Mouse (Mus musculus): ENCODE results near the gene Tmem178. TPM values are rescaled to one million over a fixed set of nuclear protein-coding genes. Genes with fewer than 3 reads are reported as not detected.

Tmem178 gene
- polyA plus RNA-seq, 1 experiment from 2014 or later: 7.0 TPM

DNA sequence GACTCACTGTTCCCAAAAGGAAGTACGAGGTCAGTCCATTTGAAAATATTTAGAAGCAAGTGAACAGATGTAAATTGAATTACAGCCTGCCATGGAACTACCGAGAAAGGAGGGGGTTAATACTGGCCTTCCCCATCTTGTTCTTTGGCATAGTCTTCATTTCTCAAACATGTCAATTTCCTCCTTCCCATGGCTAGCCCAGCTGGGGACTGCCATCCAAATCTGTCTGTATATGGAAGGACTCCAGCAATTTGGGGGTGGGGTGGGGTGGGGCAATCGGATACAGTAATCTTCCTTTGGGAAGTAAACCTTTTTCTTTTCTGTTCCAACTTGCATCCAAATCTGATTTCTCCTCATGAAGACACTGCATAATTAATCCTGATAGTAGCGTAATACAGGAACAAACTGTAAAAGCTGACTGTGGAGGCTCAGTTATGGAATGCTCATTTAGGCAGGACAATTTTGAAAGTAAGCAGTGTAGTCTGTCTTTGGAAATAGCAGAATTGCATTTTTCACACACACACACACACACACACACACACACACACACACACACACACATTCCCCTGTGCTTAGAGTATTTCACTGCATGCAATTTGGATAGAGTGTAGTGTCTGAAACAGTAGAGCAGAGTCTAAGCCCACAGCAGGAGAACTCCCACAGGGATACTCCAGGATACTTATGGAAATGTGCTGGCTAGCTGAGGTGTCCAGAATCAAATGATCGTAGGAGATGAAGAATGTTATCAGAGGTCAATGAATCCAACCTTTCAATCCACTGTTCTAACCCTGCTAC is 1.9 kb downstream of the Tmem178 start:
- Histone ChIP-seq H3K9ac (no peak overlapping the region), H3K4me3 (no peak overlapping the region), H3K4me2 (no peak overlapping the region), H3K27me3 (peaks cover 23% of the 10 kb centered on the region), H3K9me3 (no peaks in the 10 kb centered on the region), H3K36me3 (no peaks in the 10 kb centered on the region), H3K27ac (no peak overlapping the region), H3K4me1 (peaks cover 4% of the 10 kb centered on the region; the same call in 1 of the 2 replicates)
- WGBS: 68% methylated on average over 5 of the region's 5 CpGs
- ATAC-seq (ENCODE audit: insufficient number of reproducible peaks, low FRiP score, low TSS enrichment, low read depth): no peak

DNA sequence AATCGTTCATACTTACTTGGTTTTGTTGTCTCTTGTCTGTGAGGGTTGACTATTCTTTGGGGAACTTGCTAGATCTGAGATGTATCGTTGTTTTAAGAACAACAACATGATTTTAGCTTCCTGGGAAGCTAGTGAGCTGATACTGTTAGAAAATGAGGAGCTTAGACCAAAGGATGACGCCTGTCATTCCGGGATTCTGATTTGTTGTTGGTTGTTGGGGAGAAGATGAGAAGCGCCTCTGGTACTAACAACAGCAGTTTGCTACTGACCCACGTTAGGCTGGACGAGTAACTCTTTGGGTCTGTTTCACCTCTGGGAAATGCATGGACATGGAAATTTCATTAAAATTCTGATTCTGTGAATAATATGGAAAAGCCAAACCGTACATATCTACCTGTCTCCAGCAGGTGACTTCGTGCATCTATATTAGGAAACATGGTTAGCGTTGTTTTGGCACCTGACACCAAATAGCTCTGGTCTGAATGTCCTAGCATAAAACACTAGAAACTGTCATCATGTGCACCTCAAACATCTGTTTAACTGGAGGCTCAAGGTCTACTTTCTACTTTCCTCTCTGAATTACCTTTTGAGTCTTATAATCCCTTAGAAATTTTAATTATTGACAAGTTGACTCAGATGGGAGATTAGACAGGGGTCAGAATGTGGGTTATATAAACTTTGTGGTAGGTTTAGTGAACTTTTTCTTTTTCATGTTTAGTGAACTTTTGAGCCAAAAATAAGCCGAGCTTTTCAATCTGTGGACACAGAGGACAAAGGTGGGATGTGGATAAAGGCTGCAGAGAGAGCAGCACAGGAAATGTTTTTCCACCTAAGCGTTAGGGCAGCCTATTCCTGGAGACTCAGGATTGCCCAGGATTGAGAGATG is 2.9 kb downstream of the Tmem178 start:
- Histone ChIP-seq H3K4me2 (no peak overlapping the region), H3K27ac (no peak overlapping the region), H3K27me3 (peaks cover 23% of the 10 kb centered on the region), H3K36me3 (no peaks in the 10 kb centered on the region), H3K4me1 (peaks cover 4% of the 10 kb centered on the region; the same call in 1 of the 2 replicates), H3K9me3 (no peaks in the 10 kb centered on the region), H3K9ac (no peak overlapping the region), H3K4me3 (no peak overlapping the region)
- no peak for ATAC-seq (ENCODE audit: insufficient number of reproducible peaks, low FRiP score, low TSS enrichment, low read depth)
- 75% methylated on average over 12 of the region's 12 CpGs for WGBS

DNA sequence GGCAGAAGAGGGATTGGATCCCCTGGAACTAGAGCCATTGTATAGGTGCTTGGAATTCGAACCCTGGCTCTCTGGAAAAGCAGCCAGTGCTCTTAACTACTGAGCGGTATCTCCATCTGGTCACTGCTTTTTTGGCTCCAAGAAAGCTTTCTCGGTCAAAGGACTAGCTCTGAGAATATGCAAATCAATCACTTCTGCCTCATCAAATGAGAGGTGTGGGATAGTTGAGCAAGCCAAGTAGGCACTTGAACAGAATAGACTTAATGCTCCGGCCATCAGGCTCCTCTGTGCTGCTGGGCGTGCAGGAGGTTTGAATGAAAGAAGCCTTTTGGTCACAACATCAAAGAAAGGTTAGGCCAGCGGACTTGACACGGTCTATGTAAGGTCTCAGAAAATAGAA is 5.0 kb downstream of the Tmem178 start:
- Histone ChIP-seq H3K9ac (no peak overlapping the region), H3K4me1 (peaks cover 7% of the 10 kb centered on the region; the same call in 1 of the 2 replicates), H3K4me3 (no peak overlapping the region), H3K27me3 (peaks cover 6% of the 10 kb centered on the region; the same call in 1 of the 2 replicates), H3K9me3 (no peaks in the 10 kb centered on the region), H3K27ac (no peak overlapping the region), H3K4me2 (no peak overlapping the region), H3K36me3 (no peaks in the 10 kb centered on the region)
- ATAC-seq (ENCODE audit: insufficient number of reproducible peaks, low FRiP score, low TSS enrichment, low read depth): no peak
- WGBS: 88% methylated on average over 7 of the region's 7 CpGs

DNA sequence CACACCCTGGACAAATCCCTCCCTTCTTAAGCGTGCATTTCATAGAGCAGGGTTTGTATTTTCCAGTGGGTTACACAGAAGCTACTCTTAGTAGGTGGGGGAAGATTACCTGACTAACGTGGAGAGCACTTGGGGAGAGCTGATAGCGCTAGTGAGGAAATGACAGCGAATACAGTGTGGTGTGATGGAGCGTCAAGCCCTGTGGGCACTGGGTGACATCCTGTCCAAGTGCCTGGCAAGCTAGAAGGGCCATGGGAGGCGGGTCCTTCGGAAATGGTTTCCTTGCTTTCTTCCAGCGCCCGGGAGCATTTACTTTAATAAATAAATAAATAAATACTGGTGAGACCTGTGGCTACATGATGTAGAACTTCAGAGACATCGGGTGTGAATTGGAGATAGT is 5.5 kb downstream of the Tmem178 start:
- H3K27ac ChIP-seq: no peak overlapping the region
- no peaks in the 10 kb centered on the region for H3K9me3 ChIP-seq
- H3K4me2 ChIP-seq: no peak overlapping the region
- H3K9ac ChIP-seq: no peak overlapping the region
- peaks cover 4% of the 10 kb centered on the region; the same call in 1 of the 2 replicates for H3K4me1 ChIP-seq
- ATAC-seq (ENCODE audit: insufficient number of reproducible peaks, low FRiP score, low TSS enrichment, low read depth): no peak
- 85% methylated on average over 10 of the region's 10 CpGs for WGBS
- no peaks in the 10 kb centered on the region for H3K36me3 ChIP-seq
- peaks cover 1% of the 10 kb centered on the region; the same call in 1 of the 2 replicates for H3K27me3 ChIP-seq
- no peak overlapping the region for H3K4me3 ChIP-seq

DNA sequence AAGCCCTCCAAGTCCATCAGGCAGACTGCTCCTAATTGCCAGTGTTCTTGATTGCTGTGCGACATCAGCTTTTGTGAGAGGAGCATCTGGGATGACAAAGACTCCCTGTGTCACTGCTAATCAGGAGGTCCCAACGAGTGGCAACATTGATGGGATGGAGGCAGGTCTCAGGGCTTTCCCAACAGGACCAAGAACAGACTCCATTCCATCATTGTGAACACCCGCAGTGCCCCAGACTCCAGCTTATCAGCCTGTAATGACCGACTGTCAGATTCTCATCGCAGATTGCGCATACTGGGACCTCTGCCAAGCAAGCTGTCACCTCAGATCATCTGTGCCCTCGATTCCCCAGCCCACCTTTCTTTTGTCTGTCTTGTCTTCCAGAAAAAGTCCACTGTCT is 7.9 kb downstream of the Tmem178 start:
- Histone ChIP-seq H3K4me1 (0 out of 2 replicates have a peak, but pooled peaks cover 3% of the 10 kb centered on the region), H3K9ac (no peak overlapping the region)
- 72% methylated on average over 7 of the region's 7 CpGs for WGBS

DNA sequence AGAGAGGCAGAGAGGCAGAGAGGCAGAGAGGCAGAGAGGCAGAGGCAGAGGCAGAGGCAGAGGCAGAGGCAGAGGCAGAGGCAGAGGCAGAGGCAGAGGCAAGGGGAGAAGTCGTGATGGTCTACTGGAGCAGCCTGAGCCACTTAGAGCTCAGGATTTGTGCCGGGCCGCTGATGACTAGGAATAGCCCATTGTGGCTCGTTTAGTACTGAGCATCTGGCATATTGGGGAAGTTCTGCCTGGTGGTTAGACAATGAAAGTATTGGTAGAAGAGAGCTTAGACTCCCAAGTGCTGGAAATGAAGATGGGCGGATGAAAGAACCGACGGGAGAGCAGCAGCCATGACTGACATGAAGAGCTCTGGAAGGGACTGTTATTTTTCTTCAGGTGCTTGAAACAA is 11.0 kb downstream of the Tmem178 start:
- Histone ChIP-seq H3K4me1 (0 out of 2 replicates have a peak, but pooled peaks cover 3% of the 10 kb centered on the region), H3K9ac (no peak overlapping the region), H3K9me3 (no peaks in the 10 kb centered on the region), H3K27ac (no peak overlapping the region), H3K4me2 (no peak overlapping the region), H3K27me3 (no peaks in the 10 kb centered on the region), H3K4me3 (no peak overlapping the region), H3K36me3 (no peaks in the 10 kb centered on the region)
- no peak for ATAC-seq (ENCODE audit: insufficient number of reproducible peaks, low FRiP score, low TSS enrichment, low read depth)
- WGBS: 64% methylated on average over 7 of the region's 7 CpGs

More for the DNA sequence above, 7.9 kb downstream of the Tmem178 start:
- H3K27me3 ChIP-seq: no peaks in the 10 kb centered on the region
- H3K27ac ChIP-seq: no peak overlapping the region
- no peak overlapping the region for H3K4me3 ChIP-seq
- no peak for ATAC-seq (ENCODE audit: insufficient number of reproducible peaks, low FRiP score, low TSS enrichment, low read depth)
- H3K36me3 ChIP-seq: no peaks in the 10 kb centered on the region
- H3K4me2 ChIP-seq: no peak overlapping the region
- no peaks in the 10 kb centered on the region for H3K9me3 ChIP-seq

DNA sequence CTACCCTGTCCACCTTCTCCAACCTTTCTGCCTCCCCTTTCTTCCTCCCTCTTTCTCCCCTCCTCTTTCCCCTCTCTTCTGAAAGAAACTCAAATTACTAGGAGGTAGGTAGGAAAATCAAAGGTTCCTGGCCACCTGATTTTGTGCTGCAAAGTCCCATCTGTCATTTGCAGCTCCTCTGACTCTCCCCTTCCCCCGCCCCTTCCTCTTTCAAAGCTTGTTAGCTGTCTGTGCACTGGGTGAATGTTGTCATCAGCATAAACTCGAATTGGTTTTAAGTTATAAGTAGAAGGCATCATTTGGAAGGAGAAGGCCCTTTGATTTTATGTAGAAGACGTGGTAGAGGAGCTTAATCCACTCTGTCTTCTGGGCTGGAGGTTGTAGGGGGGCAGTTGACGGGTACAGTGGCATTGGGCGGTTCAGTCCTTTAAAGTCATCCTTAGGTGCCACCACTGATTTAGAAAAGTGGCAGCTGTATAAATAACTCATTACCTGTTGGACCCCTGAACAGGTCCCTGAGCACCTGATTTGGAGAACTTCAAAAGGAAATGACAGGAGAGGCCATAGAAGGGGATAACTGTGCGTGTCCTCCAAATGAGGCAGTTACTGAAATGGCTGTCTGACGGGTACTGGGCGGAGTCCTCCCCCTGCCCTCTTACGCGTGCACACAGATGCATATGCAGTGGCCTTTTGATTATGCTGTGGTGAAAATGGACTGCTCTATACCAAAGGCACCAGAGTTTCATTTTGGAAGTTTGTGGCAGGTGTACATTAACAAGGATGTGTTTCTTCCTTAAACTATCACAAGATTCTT is 11.8 kb downstream of the Tmem178 start:
- Histone ChIP-seq H3K27me3 (no peaks in the 10 kb centered on the region), H3K9me3 (no peaks in the 10 kb centered on the region), H3K9ac (no peak overlapping the region), H3K4me2 (no peak overlapping the region), H3K36me3 (no peaks in the 10 kb centered on the region), H3K4me3 (no peak overlapping the region), H3K4me1 (0 out of 2 replicates have a peak, but pooled peaks cover 3% of the 10 kb centered on the region), H3K27ac (no peak overlapping the region)
- ATAC-seq (ENCODE audit: insufficient number of reproducible peaks, low FRiP score, low TSS enrichment, low read depth): no peak
- WGBS: 77% methylated on average over 10 of the region's 10 CpGs

DNA sequence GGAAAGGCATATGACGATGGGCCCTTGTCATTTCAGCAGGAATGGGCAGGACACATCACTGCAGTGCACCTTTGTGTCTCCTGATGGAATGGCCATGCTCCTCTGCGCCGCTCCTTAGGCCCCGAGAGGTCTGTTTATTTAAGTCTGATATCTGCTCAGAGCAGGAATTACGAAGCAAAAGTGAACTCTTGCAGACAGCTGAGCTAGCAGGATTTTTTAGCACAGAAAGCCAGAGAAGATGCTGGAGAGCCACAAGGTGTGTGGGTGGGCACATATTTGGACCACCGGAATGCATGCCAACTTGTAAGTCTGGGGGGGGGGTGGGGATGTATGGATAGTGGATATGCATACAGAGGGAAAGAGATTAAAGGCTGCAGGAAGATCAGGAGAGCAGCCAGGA is 13.9 kb downstream of the Tmem178 start:
- Histone ChIP-seq H3K36me3 (no peaks in the 10 kb centered on the region), H3K4me1 (0 out of 2 replicates have a peak, but pooled peaks cover 1% of the 10 kb centered on the region), H3K27ac (no peak overlapping the region), H3K4me2 (no peak overlapping the region), H3K27me3 (no peaks in the 10 kb centered on the region), H3K4me3 (no peak overlapping the region), H3K9ac (no peak overlapping the region), H3K9me3 (no peaks in the 10 kb centered on the region)
- no peak for ATAC-seq (ENCODE audit: insufficient number of reproducible peaks, low FRiP score, low TSS enrichment, low read depth)
- WGBS: 93% methylated on average over 6 of the region's 6 CpGs

DNA sequence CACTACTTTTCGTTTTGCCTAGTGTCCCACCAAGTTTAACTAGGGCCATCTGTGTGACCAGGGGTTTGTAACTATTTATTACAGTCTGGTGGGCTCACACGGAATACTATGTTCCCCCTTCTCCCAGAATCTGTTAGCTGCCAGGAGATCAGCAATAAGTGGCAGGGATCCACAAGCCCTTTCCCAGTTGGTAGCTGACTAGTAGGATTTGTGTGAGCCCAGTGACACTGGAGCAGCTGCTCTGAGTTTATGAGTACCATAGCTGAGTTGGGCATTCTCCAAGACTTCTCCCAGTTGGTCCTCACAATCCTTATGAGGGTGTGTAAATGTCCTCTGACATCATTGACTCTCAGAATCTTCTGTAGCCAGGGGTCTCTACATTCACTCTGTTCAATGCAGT is 15.4 kb downstream of the Tmem178 start:
- no peak overlapping the region for H3K4me2 ChIP-seq
- H3K27ac ChIP-seq: no peak overlapping the region
- H3K4me1 ChIP-seq: no peaks in the 10 kb centered on the region
- no peak overlapping the region for H3K4me3 ChIP-seq
- no peak for ATAC-seq (ENCODE audit: insufficient number of reproducible peaks, low FRiP score, low TSS enrichment, low read depth)
- WGBS: 43% methylated on average over 2 of the region's 2 CpGs
- H3K27me3 ChIP-seq: no peaks in the 10 kb centered on the region
- H3K9ac ChIP-seq: no peak overlapping the region
- no peaks in the 10 kb centered on the region for H3K36me3 ChIP-seq
- no peaks in the 10 kb centered on the region for H3K9me3 ChIP-seq

DNA sequence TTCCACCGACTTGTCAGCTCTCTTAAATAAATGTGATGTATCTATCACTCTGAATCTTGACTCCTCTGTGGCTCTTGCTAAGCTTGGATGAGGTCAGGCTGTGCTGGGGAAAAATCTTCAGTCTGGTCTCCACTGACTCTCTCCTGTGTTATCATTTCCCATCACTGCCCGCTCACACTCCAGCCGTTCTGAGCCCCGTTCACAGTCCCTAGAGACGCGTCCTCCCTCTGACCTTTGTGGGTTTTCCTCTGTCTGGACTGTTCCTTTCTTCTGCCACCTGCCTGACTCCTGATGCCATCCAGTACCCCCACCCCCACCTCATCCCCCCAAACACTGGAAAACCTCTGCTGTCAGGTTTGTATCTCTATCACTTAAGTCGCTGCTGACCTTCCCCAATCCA is 23.0 kb downstream of the Tmem178 start:
- Histone ChIP-seq H3K4me2 (no peak overlapping the region), H3K27ac (no peak overlapping the region), H3K27me3 (no peaks in the 10 kb centered on the region), H3K9me3 (no peaks in the 10 kb centered on the region), H3K36me3 (no peaks in the 10 kb centered on the region), H3K9ac (no peak overlapping the region), H3K4me3 (no peak overlapping the region), H3K4me1 (peaks cover 14% of the 10 kb centered on the region)
- no peak for ATAC-seq (ENCODE audit: insufficient number of reproducible peaks, low FRiP score, low TSS enrichment, low read depth)
- 62% methylated on average over 7 of the region's 7 CpGs for WGBS
